Mouse (Mus musculus): ENCODE results near the gene Ctbp2. TPM values are rescaled to one million over a fixed set of nuclear protein-coding genes. Genes with fewer than 3 reads are reported as not detected.

Gene Ctbp2
- polyA plus RNA-seq, 1 experiment, result 82.6 TPM

DNA sequence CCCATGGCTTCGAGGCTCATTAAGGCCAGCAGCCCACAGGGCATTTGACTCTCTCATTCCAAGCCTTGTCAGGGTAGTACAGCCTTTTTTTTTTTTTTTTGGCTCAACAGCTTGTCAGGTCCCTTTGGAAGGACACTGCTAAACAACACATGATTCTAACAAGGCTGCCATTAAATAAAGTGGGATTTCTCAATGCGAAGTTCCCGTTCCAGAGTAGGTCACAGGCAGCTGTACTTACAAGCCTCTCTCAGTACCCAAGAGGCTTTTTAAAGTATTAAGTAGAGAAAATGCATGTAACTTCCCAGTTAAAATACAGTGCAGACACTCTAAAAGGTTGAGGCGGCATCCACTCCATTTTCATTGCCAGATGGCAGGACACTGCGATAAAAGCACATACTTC is 30.4 kb downstream of the Ctbp2 start:
- TF ChIP-seq GATA1 (IDR thresholded peaks at IDR 0.05; ENCODE audit: borderline replicate concordance, low read length), result no peak
- TF ChIP-seq FLI1 (IDR thresholded peaks at IDR 0.05; ENCODE audit: low read length), result no peak
- peaks cover 47% of the 10 kb centered on the region for H3K4me1 ChIP-seq

DNA sequence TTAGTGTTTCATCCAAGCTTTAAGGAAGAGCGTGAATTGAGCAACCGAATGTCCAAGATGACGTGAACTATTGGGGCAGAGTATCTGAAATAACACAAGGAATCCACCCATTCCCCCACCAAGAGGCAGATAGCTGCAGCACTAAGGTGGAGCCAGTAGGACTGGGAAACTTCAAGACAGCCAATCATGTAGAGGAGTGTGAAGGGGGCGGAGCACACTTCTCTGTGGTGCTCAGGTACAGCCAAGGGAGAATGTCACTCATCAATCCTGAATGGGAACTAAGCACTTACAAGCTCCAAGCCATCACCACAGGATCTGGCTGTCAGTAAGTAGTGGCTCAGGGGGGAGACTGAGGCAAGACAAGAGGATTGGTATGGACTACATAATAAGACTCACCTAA is 33.5 kb downstream of the Ctbp2 start:
- Histone ChIP-seq H3K27me3 (replicated peaks) (no peaks in the 10 kb centered on the region), H3K4me3 (replicated peaks) (no peak overlapping the region), H3K36me3 (replicated peaks; ENCODE audit: low read length) (peaks cover 52% of the 10 kb centered on the region)

More for the DNA sequence above, 30.4 kb downstream of the Ctbp2 start:
- H3K9me3 ChIP-seq, result no peaks in the 10 kb centered on the region
- H3K4me3 ChIP-seq (replicated peaks), result no peak overlapping the region
- H3K27me3 ChIP-seq (replicated peaks), result no peaks in the 10 kb centered on the region
- peaks cover 58% of the 10 kb centered on the region for H3K36me3 ChIP-seq (replicated peaks; ENCODE audit: low read length)

DNA sequence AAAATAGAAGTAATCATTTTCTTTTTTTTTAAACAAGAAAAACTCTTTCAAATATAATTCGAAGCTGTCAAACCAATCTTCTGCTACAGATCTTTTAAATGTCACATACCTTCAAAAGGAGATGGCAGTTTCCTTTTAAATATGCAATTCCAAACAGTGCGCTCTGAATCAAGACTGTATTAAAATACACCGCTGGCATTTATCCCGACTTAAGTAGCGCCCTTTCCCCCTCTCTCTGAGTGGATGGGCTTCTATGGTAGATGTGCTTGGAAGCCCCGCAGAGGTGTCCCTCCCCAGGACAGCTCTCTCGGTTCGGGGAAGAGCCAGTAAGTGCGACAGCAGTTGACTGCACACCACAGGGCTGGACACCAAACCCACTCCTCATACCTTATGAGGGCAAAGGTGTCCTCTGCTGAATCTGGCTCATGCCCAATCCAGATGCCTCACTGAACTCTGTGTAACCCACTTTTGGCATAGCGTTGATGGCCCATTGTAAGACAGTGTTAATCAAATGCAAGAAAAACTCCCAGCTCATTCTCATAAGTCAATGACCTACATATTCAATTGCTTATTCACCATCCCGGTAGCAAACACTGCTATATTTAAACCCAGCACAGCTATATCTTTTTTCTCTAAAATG is 34.4 kb downstream of the Ctbp2 start:
- H3K4me3 ChIP-seq (replicated peaks), result no peak overlapping the region
- H3K4me1 ChIP-seq, result peaks cover 63% of the 10 kb centered on the region
- no peak for TF ChIP-seq FLI1 (IDR thresholded peaks at IDR 0.05; ENCODE audit: low read length)
- no peak for TF ChIP-seq GATA1 (IDR thresholded peaks at IDR 0.05; ENCODE audit: borderline replicate concordance, low read length)
- no peaks in the 10 kb centered on the region for H3K27me3 ChIP-seq (replicated peaks)
- H3K9me3 ChIP-seq, result no peaks in the 10 kb centered on the region
- H3K36me3 ChIP-seq (replicated peaks; ENCODE audit: low read length), result peaks cover 55% of the 10 kb centered on the region

More for the DNA sequence above, 33.5 kb downstream of the Ctbp2 start:
- Histone ChIP-seq H3K4me1 (peaks cover 62% of the 10 kb centered on the region), H3K9me3 (no peaks in the 10 kb centered on the region)
- TF ChIP-seq GATA1 (IDR thresholded peaks at IDR 0.05; ENCODE audit: borderline replicate concordance, low read length), result no peak
- TF ChIP-seq FLI1 (IDR thresholded peaks at IDR 0.05; ENCODE audit: low read length), result no peak

DNA sequence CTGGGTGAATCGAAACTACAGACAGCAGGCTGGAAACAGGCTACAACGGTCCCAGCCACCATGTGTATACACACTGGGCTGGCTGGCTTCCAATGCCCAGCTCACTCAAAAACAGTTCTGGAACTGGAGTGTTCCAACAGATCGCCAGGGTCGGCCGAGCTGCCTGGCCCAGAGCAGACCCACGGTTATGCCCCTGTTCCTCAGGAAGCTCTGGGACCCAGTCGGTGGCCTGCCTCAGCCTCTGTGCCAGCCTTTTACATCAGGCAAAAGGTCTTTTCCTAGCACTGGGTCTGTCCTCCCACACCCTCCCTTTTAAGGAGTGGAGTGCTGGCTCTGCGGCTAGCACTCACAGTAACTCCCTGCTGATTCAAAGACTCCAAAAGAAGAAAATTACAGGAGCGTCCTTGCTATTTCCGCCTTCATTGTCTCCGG is 35.3 kb downstream of the Ctbp2 start:
- peaks cover 56% of the 10 kb centered on the region for H3K36me3 ChIP-seq (replicated peaks; ENCODE audit: low read length)
- H3K4me1 ChIP-seq, result peaks cover 67% of the 10 kb centered on the region
- H3K4me3 ChIP-seq (replicated peaks), result no peak overlapping the region
- TF ChIP-seq FLI1 (IDR thresholded peaks at IDR 0.05; ENCODE audit: low read length) (no peak), GATA1 (IDR thresholded peaks at IDR 0.05; ENCODE audit: borderline replicate concordance, low read length) (no peak)
- no peaks in the 10 kb centered on the region for H3K27me3 ChIP-seq (replicated peaks)
- no peaks in the 10 kb centered on the region for H3K9me3 ChIP-seq

DNA sequence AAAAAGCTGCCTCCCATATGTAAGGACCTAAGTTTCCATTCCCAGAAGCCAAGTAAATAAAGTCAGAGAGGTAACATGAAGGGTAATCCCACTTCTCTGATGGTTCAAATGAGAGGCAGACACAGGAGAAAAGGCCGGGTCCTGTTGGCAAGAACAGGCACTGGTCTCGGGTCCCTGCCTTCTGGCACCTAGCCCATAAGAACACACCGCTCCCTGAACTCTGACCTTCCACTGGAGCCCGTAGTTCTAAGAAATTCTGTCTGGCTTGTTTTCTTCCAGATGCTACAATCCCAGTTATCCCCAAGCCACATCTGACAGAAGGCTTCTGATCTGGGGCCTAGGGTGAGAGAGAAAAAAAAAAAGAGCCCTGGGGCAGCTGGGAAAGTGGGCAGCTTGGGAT is 35.7 kb downstream of the Ctbp2 start:
- TF ChIP-seq GATA1 (IDR thresholded peaks at IDR 0.05; ENCODE audit: borderline replicate concordance, low read length) (no peak), FLI1 (IDR thresholded peaks at IDR 0.05; ENCODE audit: low read length) (no peak)
- H3K36me3 ChIP-seq (replicated peaks; ENCODE audit: low read length), result peaks cover 55% of the 10 kb centered on the region
- no peaks in the 10 kb centered on the region for H3K9me3 ChIP-seq
- H3K4me3 ChIP-seq (replicated peaks), result no peak overlapping the region
- H3K4me1 ChIP-seq, result peaks cover 68% of the 10 kb centered on the region
- no peaks in the 10 kb centered on the region for H3K27me3 ChIP-seq (replicated peaks)

DNA sequence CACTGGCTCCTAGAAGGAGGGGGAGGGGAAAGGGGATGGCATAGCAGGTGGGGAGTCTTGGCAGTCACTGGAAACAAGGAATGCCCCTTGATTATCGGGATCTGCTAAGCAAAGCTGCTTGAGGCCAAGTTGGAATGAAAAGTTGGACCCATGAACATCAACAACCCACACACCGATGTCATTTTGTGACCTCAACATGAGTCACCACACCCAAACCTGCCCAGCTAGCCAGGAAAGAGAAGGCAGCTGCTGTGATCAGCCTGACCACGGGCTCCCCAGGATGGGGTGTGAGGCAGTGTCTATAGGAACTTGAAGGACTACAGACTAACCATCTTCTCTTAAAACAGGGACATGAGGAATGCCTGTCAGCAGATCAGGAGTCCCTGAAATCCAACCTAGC is 38.7 kb downstream of the Ctbp2 start:
- TF ChIP-seq FLI1 (IDR thresholded peaks at IDR 0.05; ENCODE audit: low read length), result no peak
- TF ChIP-seq GATA1 (IDR thresholded peaks at IDR 0.05; ENCODE audit: borderline replicate concordance, low read length), result no peak
- Histone ChIP-seq H3K4me1 (peaks cover 67% of the 10 kb centered on the region), H3K4me3 (replicated peaks) (no peak overlapping the region), H3K36me3 (replicated peaks; ENCODE audit: low read length) (peaks cover 65% of the 10 kb centered on the region), H3K27me3 (replicated peaks) (no peaks in the 10 kb centered on the region), H3K9me3 (no peaks in the 10 kb centered on the region)

DNA sequence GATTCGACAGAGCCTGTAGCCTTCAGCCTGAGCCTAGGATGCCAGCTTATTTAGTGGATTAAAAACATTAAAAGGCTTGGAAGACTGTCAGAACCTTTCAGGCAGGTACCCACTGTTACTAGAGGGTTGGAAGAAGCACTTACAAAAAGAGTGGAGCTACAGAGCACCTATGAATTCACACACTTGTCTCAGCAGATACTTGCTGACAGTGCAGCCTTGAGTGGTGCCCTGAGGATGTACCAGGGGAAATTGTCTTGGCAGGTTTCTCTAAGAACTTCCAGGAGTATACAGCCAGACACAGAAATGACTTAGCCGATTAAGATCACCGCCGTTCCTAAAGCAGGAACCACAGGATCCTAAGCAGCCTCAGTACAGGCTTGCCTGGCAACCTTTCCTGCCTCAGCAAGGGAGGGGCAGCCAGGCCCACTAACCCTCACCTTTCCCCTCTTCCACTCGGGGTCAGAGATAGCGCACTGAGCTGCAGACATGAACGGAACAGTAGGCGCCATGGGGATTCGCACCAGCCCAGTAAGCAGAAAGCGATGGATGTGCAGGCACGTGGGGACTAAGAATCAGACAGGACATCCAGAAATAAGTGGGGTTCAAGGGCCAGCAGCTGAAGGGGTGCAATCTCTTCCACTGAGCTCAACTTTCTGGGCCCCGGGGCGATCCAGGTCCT is 40.1 kb downstream of the Ctbp2 start:
- no peak for TF ChIP-seq FLI1 (IDR thresholded peaks at IDR 0.05; ENCODE audit: low read length)
- TF ChIP-seq GATA1 (IDR thresholded peaks at IDR 0.05; ENCODE audit: borderline replicate concordance, low read length), result no peak
- Histone ChIP-seq H3K36me3 (replicated peaks; ENCODE audit: low read length) (peaks cover 79% of the 10 kb centered on the region), H3K9me3 (no peaks in the 10 kb centered on the region), H3K27me3 (replicated peaks) (no peaks in the 10 kb centered on the region), H3K4me3 (replicated peaks) (no peak overlapping the region), H3K4me1 (peaks cover 71% of the 10 kb centered on the region)

DNA sequence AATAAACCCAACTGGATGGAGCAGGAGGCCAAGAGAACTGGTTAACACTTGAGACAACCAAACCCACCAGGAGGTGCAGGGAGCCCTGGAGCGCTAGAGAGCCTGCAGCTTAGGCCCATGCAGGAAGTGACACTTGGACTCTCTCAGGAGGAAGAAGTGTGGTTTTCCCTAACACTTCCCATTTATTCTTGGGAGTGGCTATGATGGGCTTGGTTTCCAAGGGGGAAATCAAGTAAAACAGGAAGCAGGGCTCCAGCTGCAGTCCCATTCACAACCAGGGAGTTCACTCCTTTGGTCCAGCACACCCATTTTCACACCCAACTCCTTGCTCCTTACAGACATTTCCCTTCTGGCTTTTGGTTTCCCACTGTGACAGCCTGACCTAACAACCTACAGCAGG is 45.2 kb downstream of the Ctbp2 start:
- TF ChIP-seq GATA1 (IDR thresholded peaks at IDR 0.05; ENCODE audit: borderline replicate concordance, low read length) (no peak), FLI1 (IDR thresholded peaks at IDR 0.05; ENCODE audit: low read length) (no peak)

DNA sequence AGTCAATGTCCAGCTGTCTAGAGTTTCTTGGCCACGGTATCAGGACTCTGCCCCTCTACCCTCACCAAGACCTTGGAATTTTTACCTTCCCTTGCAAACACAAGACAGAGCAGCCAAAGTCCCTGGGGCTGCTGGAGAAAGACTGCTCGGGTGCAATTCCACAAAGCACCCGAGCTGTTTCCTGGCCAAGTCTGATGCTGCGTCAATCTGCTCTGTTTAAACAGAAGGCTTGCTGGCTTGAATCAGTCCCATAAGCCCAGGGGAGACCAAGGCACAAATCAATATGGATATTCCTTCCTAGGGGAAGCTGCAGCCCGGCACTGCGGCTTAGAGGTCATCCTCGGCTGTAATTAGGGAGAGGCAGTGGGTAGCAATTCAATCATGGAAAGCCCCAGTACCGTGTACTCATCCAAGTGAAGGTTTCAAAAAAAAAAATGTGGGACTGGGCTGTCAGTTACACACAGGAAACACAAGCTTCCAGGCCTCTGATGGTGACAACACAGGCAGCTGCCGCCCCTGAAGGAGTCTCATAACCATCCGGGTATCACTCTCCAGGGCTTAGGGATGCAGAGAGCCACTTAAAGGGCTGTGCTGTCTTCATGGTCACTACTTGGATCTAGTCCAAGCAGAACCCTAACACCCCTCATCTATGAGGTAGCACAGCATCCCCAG is 49.6 kb downstream of the Ctbp2 start:
- Histone ChIP-seq H3K36me3 (replicated peaks; ENCODE audit: low read length) (peaks cover 91% of the 10 kb centered on the region), H3K4me1 (peaks cover 59% of the 10 kb centered on the region), H3K9me3 (no peaks in the 10 kb centered on the region), H3K27me3 (replicated peaks) (no peaks in the 10 kb centered on the region), H3K4me3 (replicated peaks) (no peak overlapping the region)
- TF ChIP-seq GATA1 (IDR thresholded peaks at IDR 0.05; ENCODE audit: borderline replicate concordance, low read length) (no peak), FLI1 (IDR thresholded peaks at IDR 0.05; ENCODE audit: low read length) (no peak)

More for the DNA sequence above, 45.2 kb downstream of the Ctbp2 start:
- H3K27me3 ChIP-seq (replicated peaks), result no peaks in the 10 kb centered on the region
- no peaks in the 10 kb centered on the region for H3K9me3 ChIP-seq
- peaks cover 90% of the 10 kb centered on the region for H3K36me3 ChIP-seq (replicated peaks; ENCODE audit: low read length)
- H3K4me3 ChIP-seq (replicated peaks), result no peak overlapping the region
- peaks cover 60% of the 10 kb centered on the region for H3K4me1 ChIP-seq

DNA sequence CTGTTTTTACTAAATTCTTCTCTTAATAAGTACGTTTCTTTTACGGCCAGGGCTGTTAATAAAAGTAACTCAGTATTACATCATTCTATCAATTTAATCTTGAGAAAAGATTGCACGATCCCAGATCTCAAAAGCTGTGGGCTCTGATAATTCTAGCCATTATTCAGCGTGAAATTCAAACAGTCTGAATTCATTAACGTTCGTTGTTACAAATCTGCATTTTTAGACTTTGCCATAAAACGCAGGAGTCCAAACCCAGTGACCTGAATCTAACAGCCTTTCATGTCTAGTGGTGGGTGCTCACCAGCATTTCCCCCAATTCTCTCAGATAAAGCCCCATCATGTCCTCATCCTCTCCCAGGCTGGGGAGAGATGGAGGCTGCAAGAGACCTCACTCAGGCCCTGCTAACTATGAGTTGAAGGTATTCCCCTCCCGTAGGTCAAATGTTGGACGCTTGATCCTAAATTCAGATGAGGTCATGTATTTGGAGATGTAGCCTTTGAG is 51.0 kb downstream of the Ctbp2 start:
- Histone ChIP-seq H3K36me3 (replicated peaks; ENCODE audit: low read length) (peaks cover 91% of the 10 kb centered on the region), H3K27me3 (replicated peaks) (no peaks in the 10 kb centered on the region), H3K4me3 (replicated peaks) (no peak overlapping the region), H3K4me1 (peaks cover 48% of the 10 kb centered on the region), H3K9me3 (no peaks in the 10 kb centered on the region)
- TF ChIP-seq FLI1 (IDR thresholded peaks at IDR 0.05; ENCODE audit: low read length) (no peak), GATA1 (IDR thresholded peaks at IDR 0.05; ENCODE audit: borderline replicate concordance, low read length) (no peak)

Data from megakaryocyte, embryonic 14.5 days (primary cell).